Mouse (Mus musculus) right cerebral cortex, adult 18-20 months (tissue): ENCODE measurements around the gene Dnaaf1.

Source experiments
- DNase-seq: peaks from one replicate; pipeline ENCODE4 v3.0.0; 2022; ENCODE audit warnings: mixed read lengths

Dnaaf1 gene

DNA sequence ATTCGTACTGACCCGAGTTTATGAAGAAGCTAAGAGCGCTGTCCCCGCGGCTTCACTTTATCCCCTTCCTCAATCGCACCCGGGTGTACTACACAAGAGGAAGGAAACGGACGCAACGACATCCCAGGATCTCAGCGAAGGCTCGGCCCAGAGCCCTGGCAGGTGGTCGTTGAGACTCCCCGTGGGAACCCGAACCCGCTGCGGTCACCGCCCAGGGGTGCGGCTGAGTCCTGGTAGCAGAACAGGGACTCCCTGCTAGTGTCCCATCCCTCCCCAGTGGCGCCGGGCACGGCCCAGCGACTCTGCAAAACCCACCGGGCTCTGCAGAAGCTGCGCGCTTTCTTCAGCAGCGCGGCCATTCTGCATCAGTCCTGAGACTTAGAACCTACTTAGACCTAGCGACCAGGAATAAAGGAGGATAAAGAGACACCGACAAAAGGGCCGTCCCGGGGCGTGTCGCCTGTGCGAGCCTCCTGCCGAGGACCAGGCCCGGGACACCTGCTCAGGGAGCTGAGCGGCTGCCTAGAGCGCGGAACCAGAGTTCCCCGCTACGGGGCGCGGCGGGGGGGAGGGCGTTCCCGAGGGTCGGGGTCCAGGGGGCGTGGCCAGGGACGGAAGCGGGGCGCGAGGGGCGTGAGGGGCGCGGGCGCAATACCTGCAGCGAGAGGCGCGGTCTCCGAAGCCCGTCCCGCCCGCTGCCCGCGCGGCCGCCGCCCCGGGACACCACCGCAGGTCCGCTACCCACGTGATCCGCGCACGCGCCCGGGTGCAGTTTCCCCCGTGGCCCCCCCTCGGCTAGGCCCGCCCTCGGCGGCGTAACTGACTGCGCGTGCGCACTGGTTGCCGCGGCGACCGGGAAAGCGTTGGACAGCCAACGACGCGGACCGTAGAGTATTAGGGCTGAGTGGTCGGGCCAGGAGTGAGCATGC, at the start of gene Dnaaf1, which contains the start of gene Hsdl1:
TSS of gene Dnaaf1 (plus strand) at position 799 of the 929 bp plus-strand sequence.
TSS of gene Hsdl1 (minus strand) at position 747 of the 929 bp plus-strand sequence.
- DNase-seq, result peak; percentile 96

DNA sequence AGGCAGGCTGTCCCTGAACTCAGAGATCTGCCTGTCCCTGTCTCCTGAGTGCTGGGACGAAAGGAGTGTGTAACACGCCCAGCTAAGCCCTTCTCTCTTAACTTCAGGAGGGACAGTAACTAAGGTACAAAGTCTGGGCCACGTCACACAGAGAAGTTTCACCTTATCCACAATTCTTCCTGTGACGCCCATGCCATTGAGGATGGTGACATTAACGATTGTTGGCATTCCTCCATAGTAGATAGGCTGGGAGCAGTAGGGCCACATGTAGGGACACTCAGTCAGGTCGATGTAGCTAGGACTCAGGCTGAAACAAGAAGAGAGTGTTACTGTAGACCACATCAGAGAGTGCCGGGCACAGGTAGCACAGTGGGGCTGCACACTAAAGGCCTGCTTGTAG, 46.3 kb upstream of the Dnaaf1 start:
- DNase-seq, result no peak

GRCm38 (mm10) chr8:119530937-119531336, 44.1 kb upstream of the Dnaaf1 start:
- no peak for DNase-seq

DNA sequence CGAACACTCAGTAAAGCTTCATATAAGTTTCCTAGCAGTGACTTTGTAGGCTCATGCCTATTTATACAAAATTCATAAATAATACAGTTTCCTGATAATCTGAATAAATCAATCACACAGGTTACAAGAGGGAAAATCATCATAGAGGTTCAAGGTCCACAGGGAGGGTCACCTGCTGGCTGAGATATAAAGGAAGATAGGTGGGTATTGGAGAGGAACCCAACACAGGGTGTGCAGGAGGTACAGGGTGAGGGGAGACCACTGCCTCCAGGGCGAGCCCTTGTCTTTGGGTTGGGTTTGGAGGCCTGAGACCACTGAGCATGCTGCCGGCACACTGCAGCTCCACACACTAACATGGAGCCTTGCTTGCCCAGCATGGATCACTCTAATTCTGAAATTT, 43.6 kb upstream of the Dnaaf1 start:
- DNase-seq, result no peak

- peak; percentile 90 for DNase-seq
These were observed 43.1 kb upstream of the Dnaaf1 start for GRCm38 (mm10) chr8:119531973-119532372.

- DNase-seq, result no peak
These were observed 30.4 kb upstream of the Dnaaf1 start for GRCm38 (mm10) chr8:119544606-119545005.

DNA sequence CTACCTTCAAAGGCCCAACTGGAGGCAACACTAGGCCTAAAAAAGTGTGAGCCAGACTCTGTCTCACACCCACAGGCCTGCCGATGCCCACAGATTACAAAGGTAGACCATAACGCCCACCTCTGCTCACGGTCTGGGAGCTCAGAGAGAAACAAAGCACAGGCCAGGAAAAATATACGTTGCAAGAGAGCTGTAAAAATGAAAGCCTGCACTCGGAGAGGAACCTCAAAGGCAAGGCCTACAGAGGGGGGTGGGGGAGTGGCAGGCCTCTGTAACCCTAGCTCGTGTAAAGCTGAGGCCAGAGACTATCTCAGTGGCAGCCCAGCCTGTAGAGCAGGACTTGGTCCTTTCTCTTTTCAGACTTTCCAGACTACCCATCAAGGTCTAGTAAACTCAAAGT, 29.9 kb upstream of the Dnaaf1 start:
- no peak for DNase-seq

DNA sequence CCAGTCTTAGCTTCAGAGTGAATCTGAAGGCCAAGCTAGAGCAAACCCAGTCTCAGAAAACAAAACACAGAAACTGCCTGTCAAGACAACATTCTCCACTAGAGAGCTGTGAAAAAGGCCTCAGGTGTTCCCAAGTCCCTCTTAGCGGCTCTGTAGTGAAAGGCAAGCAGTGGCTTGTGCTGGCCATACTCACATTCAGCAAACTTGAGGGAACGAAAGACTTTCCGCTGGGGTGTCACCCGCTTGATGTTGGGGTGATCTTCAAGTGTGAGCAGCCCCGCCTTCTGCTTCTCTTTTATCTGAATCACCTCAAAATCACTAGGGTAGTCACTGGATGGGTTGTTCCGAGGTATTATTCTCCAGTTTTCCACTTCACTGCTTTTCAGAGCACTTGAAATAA, 29.2 kb upstream of the Dnaaf1 start:
- no peak for DNase-seq

GRCm38 (mm10) chr8:119547019-119547691, 27.9 kb upstream of the Dnaaf1 start:
- no peak for DNase-seq

- DNase-seq, result no peak
These were observed 26.4 kb upstream of the Dnaaf1 start for GRCm38 (mm10) chr8:119548560-119549113.

- DNase-seq, result no peak
These were observed 22.1 kb upstream of the Dnaaf1 start for GRCm38 (mm10) chr8:119552967-119553366.

GRCm38 (mm10) chr8:119555861-119556260, 19.2 kb upstream of the Dnaaf1 start:
- no peak for DNase-seq

- no peak for DNase-seq
These were observed 17.9 kb upstream of the Dnaaf1 start for GRCm38 (mm10) chr8:119557132-119557531.

GRCm38 (mm10) chr8:119557821-119558602, 17.0 kb upstream of the Dnaaf1 start:
- DNase-seq, result no peak

GRCm38 (mm10) chr8:119558603-119559401, 16.2 kb upstream of the Dnaaf1 start, which contains the start of gene Mbtps1:
Gene Mbtps1 (minus strand): TSS chr8:119558735.
- peak; percentile 98 for DNase-seq

DNA sequence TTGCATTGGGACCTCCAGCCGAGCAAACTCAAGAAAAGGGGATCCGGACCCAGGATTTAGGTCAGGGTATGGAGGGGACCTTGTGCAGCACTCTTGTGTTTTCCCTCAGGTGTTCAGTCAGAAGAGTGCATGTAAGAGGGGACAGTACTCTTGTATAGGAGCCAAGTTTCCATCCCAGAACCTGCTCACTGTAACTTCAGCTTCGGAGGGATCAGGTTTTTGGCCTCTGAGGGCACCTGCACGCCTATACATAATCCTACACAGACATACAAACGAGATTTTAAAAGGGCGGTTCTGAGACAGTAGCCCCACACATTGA, 15.7 kb upstream of the Dnaaf1 start:
- no peak for DNase-seq

GRCm38 (mm10) chr8:119563849-119564251, 11.2 kb upstream of the Dnaaf1 start:
- no peak for DNase-seq

DNA sequence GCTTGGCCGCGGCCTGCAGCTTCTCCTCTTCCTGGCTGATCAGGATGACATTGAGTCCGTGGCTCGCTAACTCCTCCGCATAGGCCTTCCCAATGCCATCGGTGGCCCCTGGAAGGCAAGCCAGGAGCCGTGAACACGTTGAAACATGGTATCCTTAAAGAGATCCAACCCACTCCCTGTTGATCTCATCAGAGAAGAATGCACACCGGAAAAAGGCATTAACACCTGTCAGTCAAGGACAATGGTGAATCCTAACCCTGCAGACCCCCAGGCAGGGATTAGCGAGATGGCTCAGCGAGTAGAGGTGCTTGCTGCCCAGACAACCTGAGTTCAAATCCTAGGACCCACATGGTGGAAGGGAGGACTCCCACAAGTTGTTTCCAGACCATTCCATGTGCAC, 8.7 kb upstream of the Dnaaf1 start:
- DNase-seq, result no peak

DNA sequence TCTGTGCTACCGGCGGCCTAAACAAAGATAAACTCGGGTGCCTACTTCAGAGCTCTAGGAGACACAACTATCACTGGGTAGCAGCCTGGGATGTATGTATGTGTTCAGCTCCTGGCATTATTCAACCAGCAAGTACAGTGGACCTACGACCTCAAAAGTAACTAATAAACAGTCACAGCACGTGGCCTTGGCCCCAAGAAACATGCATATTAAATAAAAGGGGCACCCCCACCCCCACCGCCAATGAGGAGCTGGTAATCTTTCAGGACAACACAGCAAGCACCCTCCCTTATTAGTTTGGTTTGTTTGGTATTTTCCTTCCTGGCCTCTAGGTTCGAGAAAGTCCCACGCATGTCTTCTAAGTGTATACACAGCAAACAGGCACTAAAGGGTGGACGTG, 6.8 kb upstream of the Dnaaf1 start:
- no peak for DNase-seq

DNA sequence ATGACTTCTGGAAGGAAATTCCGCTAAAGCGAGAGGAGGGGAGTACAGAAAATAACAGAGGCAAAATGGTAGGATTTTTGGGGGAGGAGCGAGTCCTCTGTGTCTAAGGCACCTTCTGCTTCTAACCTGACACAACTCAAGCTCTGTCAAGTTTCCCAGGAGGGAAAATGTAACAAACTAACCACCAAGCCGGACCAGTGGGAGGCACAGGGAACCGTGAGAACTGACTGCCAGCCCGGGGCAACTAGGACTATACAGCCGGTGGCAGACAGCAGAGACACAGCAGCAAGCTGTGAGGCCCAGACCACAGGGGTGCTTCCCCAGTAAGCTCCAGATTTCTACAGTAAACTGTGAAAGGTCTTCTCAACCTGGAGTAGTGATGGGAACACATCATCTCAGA, 6.1 kb upstream of the Dnaaf1 start:
- no peak for DNase-seq

DNA sequence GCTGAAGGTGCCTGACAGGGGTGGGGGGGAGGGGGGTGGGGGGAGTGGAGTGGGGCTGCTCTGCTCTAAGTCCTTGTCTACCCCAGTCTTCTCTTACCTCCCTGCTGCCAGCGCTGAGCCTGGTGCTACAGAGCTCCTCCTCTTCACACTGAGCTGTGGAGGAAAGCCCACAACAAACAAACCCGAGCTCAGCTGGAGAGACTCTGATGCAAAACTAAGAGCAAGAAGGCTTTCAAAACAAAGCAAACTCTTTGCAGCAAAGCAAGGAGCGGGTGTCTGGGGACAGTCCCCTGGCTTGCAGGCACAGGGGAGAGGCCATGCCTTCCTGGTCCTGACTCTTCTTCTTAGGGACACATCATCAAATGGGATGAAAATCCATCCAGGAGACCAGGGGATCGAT, 5.2 kb upstream of the Dnaaf1 start:
- DNase-seq, result no peak

- no peak for DNase-seq
These were observed 3.9 kb upstream of the Dnaaf1 start for GRCm38 (mm10) chr8:119571135-119571534.
